Mouse (Mus musculus): ENCODE measurements at regions not wholly inside any gene's neighbourhood (a gene's known extent, or its start where the extent isn't known, plus 50 kb on each side); places are given as distances from the start of the nearest gene placed in this dataset.

- TF ChIP-seq CTCF (IDR thresholded peaks at IDR 0.05; ENCODE audit: borderline replicate concordance, insufficient read depth, low read depth, low read length): no peak
- no peak for TF ChIP-seq POLR2A (IDR thresholded peaks at IDR 0.05; ENCODE audit: borderline replicate concordance, insufficient read depth, low read length)
These were observed 950.7 kb upstream of the Tenm3 start for GRCm38 (mm10) chr8:49794491-49794890.

All from cerebellum, adult 2 months (tissue).